Mouse (Mus musculus) CH12.LX (cell line): ENCODE data around the gene Ccdc47.

ENCODE experiments used
- CTCF ChIP-seq, 2 experiments: IDR thresholded peaks in 1 of 2; conservative IDR thresholded peaks in 1 of 2; 2 replicates each; pipeline ENCODE4 v1.5.1; 2011 to 2012; ENCODE audit warnings: low read depth in 2 of 2, low read length in 2 of 2, improper control_type of control experiment in 1 of 2, inconsistent platforms in 1 of 2, mild to moderate bottlenecking in 1 of 2, moderate library complexity in 1 of 2
- MXI1 ChIP-seq: IDR thresholded peaks from 2 replicates; pipeline ENCODE4 v1.6.1; 2011; ENCODE audit warnings: mild to moderate bottlenecking, low read depth, low read length, improper control_type of control experiment
- MYC ChIP-seq: IDR thresholded peaks from 2 replicates; pipeline ENCODE4 v1.6.1; 2011; ENCODE audit warnings: low read depth, mild to moderate bottlenecking, improper control_type of control experiment, low read length

- TF ChIP-seq MYC (no peak), CTCF (conservative IDR thresholded peaks at IDR 0.05 in 1 of 2, IDR thresholded peaks at IDR 0.05 in 1 of 2; ENCODE audit: low read depth in 2 of 2, low read length in 2 of 2) (no peak), MXI1 (no peak)
These were observed 24.4 kb downstream of the Ccdc47 start for GRCm38 (mm10) chr11:106191716-106192115.
